Mouse (Mus musculus) inflammation-experienced regulatory T-cells (primary cell): ENCODE data around the gene Mid2. TPM values are rescaled to one million over a fixed set of nuclear protein-coding genes. Genes with fewer than 3 reads are reported as not detected.

Experiments used
- polyA plus RNA-seq, 2 experiments: library from polyadenylated mRNA; unstranded; fragments of 100-300 nt; shearing (Covaris generic); gene quantifications; one replicate each; pipeline ENCODE4 v1.2.1; 2017

Gene Mid2
- 1 to 10 TPM; 1.4 to 2.6 TPM for polyA plus RNA-seq

GRCm38 (mm10) chrX:140664479-140665241 lies at the start of gene Mid2:
Mid2 (plus strand) TSS chrX:140664599.

GRCm38 (mm10) chrX:140813312-140814006 lies 149.1 kb downstream of the Mid2 start, which contains the start of gene Tex13b:
Tex13b (minus strand) TSS chrX:140813433.

Other genes with a start within 250 kb of the Mid2 start
- 10 to 100 TPM; 68.6 to 78.9 TPM for gene Prps1, start 208.0 kb upstream of the Mid2 start, polyA plus RNA-seq
- gene Tsc22d3, start 63.9 kb upstream of the Mid2 start, polyA plus RNA-seq: 100 to 1,000 TPM; 317 to 395 TPM
- gene Tex13b, start 148.8 kb downstream of the Mid2 start, polyA plus RNA-seq: under 1 TPM; 0.33 TPM
- gene Vsig1, start 243.0 kb downstream of the Mid2 start, polyA plus RNA-seq: not detected